Mouse (Mus musculus): Measurements from ENCODE around the gene Tcea2. TPM values are rescaled to one million over a fixed set of nuclear protein-coding genes. Genes with fewer than 3 reads are reported as not detected.

Gene Tcea2
- polyA plus RNA-seq, 1 experiment from 2014 or later = 19.3 TPM

Other genes starting within 250 kb of the Tcea2 start
- gene Zbtb46, start 220.9 kb upstream of the Tcea2 start, polyA plus RNA-seq (2015; fragmentation: Nextera tagmentation; extraction: Ambion mirVana) = 7.9 and 9.7 TPM in 2 replicates
- gene Abhd16b, start 187.1 kb upstream of the Tcea2 start, polyA plus RNA-seq (2015; fragmentation: Nextera tagmentation; extraction: Ambion mirVana) = 0.12 and 0.16 TPM in 2 replicates
- 139 and 142 TPM in 2 replicates for gene Tpd52l2, start 183.2 kb upstream of the Tcea2 start, polyA plus RNA-seq (2015; fragmentation: Nextera tagmentation; extraction: Ambion mirVana)
- 77.5 and 84.9 TPM in 2 replicates for gene Dnajc5, start 159.8 kb upstream of the Tcea2 start, polyA plus RNA-seq (2015; fragmentation: Nextera tagmentation; extraction: Ambion mirVana)
- 70.9 and 83.3 TPM in 2 replicates for gene Uckl1, start 95.4 kb upstream of the Tcea2 start, polyA plus RNA-seq (2015; fragmentation: Nextera tagmentation; extraction: Ambion mirVana)
- 58.9 and 59.1 TPM in 2 replicates for gene Prpf6, start 88.4 kb upstream of the Tcea2 start, polyA plus RNA-seq (2015; fragmentation: Nextera tagmentation; extraction: Ambion mirVana)
- 32.6 and 33.8 TPM in 2 replicates for gene Zfp512b, start 87.5 kb upstream of the Tcea2 start, polyA plus RNA-seq (2015; fragmentation: Nextera tagmentation; extraction: Ambion mirVana)
- gene Samd10, start 81.1 kb upstream of the Tcea2 start, polyA plus RNA-seq (2015; fragmentation: Nextera tagmentation; extraction: Ambion mirVana) = 25.7 and 26.7 TPM in 2 replicates
- 0.31 TPM in 1 of 2 replicates, not detected in the other for gene Gm29797, start 23.3 kb upstream of the Tcea2 start, polyA plus RNA-seq (2015; fragmentation: Nextera tagmentation; extraction: Ambion mirVana)
- gene Sox18, start 8.7 kb upstream of the Tcea2 start, polyA plus RNA-seq (2015; fragmentation: Nextera tagmentation; extraction: Ambion mirVana) = 25.4 and 25.5 TPM in 2 replicates
- gene Rgs19, start 13.7 kb downstream of the Tcea2 start, polyA plus RNA-seq (2015; fragmentation: Nextera tagmentation; extraction: Ambion mirVana) = 54.2 and 55.3 TPM in 2 replicates
- not detected in 2 replicates for gene Lkaaear1, start 18.1 kb downstream of the Tcea2 start, polyA plus RNA-seq (2015; fragmentation: Nextera tagmentation; extraction: Ambion mirVana)
- gene Oprl1, start 34.7 kb downstream of the Tcea2 start, polyA plus RNA-seq (2015; fragmentation: Nextera tagmentation; extraction: Ambion mirVana) = 1.3 and 1.4 TPM in 2 replicates
- 1.9 and 2.0 TPM in 2 replicates for gene Myt1, start 83.0 kb downstream of the Tcea2 start, polyA plus RNA-seq (2015; fragmentation: Nextera tagmentation; extraction: Ambion mirVana)
- gene Pcmtd2, start 157.5 kb downstream of the Tcea2 start, polyA plus RNA-seq (2015; fragmentation: Nextera tagmentation; extraction: Ambion mirVana) = 29.3 and 33.0 TPM in 2 replicates
- 76.8 and 79.1 TPM in 2 replicates for gene Polr3k, start 184.0 kb downstream of the Tcea2 start, polyA plus RNA-seq (2015; fragmentation: Nextera tagmentation; extraction: Ambion mirVana)